Mouse (Mus musculus): ENCODE measurements around the gene Lacc1.

Gene Lacc1

DNA sequence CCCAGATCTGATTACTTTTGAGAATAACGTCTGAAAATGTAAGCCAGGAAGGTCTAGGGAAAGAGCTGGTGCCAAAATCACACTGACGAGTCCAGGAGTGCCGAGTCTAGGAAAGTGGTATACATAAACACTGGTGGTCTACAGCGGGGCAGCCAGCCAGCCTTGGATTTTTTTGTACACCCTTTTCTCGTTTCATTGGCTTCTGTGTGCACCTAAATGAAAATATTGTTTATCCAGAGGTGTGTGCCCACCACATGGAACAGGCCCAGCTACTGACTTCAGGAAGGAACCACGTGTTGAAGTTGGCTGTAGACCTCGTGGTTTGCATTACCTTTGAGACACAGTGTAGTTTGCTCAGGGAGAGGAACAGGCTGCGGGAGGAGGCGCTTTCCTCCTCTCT is 57.1 kb downstream of the Lacc1 start:
- no peak for DNase-seq (ENCODE audit: low read depth, low spot score)

Data from 3T3-L1 (cell line).